Mouse (Mus musculus): ENCODE results near the gene Ppm1n. TPM values are rescaled to one million over a fixed set of nuclear protein-coding genes. Genes with fewer than 3 reads are reported as not detected.

Ppm1n gene
- 1.9 TPM in 1 of 3 replicates, not detected in the others for total RNA-seq (2017)

DNA sequence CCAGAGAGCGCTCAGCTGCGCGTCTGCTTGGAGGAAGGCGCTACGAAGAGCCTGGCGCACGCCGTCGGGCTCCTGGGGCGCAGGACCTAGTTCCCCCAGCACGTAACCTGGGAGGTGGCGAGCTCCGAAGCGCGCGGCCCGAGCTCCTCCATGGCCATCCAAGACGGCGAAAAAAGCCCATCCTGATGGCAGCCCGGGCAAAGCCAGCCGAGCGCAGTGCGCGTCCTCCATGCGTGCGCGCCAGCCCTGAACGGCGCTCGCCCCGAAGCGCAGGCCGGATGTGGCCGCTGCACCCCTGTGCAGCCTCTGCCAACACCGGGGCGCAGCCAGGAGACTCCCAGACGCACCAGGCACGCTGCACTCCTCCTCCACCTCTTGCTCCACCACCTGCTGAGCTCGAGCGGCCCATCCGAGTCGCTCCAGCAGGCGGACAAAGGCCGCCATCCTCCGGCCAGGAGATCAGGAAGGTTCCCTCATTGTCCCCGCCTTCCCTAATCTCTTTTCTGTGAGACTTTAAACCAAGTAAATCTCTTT, at the start of gene Ppm1n:
Gene Ppm1n, minus strand, starts transcription at position 484 of the 534 bp plus-strand sequence.
- no peak for ATAC-seq (replicated peaks; ENCODE audit: insufficient number of reproducible peaks, low FRiP score, low TSS enrichment, poor library complexity, severe bottlenecking)

DNA sequence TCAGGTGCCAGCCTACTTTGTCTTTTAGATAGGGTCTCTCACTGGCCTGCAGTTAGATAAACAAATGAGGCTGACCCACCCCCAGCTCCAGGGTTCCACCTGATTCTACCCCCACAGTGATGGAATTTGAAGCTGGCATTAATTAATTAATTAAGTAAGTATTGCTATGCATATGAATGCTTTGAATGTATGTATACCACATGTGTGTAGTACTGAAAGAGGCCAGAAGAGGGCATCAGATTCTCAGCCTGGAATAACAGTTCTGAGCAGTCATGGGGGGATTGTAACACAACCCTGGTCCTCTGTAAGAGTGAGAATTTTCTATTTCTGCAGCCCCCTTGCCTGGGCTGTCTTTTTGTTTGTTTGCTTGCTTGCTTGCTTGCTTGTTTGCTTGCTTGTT, 48.6 kb upstream of the Ppm1n start:
- no peak for ATAC-seq (replicated peaks; ENCODE audit: insufficient number of reproducible peaks, low FRiP score, low TSS enrichment, poor library complexity, severe bottlenecking)

DNA sequence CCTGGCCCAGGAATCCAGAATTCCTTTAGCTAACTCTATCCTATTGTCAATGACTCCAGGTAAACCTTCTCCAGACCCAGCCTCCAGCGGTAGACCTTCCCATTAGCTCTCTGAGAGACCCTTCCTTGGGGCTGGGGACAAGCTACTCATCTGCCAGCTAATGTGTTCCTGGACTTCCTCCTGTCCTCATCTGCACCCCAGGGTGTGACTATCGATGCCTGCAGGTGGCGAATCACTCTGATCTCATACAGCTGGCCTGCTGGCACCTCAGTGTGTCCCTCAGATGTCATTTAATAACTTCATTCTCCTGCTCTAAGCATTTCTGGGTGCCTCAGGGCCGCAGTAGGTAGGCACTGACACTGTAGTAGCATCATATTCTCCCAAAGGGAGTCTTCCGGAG, 47.9 kb upstream of the Ppm1n start:
- no peak for ATAC-seq (replicated peaks; ENCODE audit: insufficient number of reproducible peaks, low FRiP score, low TSS enrichment, poor library complexity, severe bottlenecking)

DNA sequence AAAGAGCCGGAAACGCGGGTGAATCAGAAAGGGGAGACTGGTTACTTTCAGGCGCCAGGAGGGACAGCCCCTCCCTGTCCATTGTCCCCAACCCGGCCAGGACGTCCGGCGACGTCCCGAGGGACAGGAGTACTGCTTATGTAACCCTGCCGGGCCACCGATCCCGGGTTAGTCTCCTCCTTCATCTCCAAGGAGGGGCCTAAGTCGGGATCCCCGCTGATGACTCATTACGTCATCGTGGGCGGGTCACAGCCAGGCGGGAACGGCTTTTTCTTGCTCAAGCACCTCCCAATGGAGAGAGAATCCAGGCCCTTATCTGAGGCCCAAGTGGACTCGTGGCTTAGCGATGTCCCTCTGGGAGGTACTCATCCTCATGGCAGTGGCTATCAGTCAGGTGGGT, 47.3 kb upstream of the Ppm1n start:
- peak; percentile 44 for ATAC-seq (replicated peaks; ENCODE audit: insufficient number of reproducible peaks, low FRiP score, low TSS enrichment, poor library complexity, severe bottlenecking)

DNA sequence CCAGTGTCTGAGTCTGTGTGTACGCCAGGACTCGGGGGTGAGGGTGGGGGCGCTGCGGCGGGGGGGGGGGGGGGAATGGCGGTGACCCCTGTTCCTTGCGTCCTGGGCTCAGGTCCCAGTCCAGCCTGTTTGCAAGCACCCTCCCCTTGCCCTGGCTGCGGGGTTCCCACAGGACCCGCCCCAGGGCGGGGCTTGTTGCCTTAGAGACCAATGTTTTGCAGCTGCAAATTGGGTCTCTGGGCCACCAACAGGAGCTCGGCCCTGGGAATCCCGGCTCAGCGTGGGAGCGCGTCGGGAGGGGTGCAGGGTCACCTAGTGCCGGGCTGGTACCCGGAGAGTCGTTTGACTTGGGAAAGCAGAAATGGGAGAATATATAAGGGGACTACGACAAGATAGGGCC, 46.5 kb upstream of the Ppm1n start:
- ATAC-seq (replicated peaks; ENCODE audit: insufficient number of reproducible peaks, low FRiP score, low TSS enrichment, poor library complexity, severe bottlenecking) = no peak

DNA sequence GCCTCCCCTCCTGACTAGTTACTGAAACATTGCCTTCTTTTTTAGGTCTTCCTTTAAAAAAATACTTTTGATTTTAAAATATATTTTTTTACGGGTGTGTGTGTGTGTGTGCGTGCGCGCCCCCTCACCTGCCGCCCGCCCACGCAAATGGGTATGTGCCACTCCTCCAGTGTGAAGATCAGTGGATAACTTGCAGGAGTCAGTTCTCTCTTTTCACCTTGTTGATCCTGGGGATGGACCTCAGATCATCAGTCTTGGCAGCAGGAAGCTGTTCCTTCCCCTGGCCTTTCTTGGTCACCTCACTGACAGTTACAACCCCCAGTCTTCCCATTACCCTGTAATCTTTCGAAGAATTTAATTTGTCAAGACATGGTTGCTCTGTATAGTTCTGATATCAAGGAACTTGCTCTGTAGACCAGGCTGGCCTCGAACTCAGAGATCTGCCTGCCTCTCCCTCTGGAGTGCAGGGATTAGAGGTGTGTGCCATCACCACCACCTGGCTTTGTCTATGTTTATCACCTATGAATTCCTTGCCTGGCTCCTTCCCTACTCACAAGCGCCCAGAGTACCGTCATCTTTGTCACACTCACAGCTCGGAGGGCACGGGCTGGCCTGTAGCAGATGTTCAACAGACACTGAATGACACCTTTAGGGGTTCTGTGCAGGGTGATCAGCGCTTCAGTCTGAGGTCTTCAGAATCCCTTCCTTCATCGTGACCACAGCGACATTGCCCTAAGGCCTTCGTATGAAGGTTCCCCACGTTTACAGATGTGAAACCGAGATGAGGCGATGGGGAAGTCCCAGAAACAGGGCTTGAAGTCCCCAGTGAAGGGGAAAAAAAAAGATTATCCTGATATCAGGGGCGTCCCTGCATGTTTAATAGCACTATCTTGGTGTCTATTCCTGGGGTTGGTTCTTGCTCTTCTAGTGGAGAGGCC, 45.7 kb upstream of the Ppm1n start:
- ATAC-seq (replicated peaks; ENCODE audit: insufficient number of reproducible peaks, low FRiP score, low TSS enrichment, poor library complexity, severe bottlenecking) = peak; percentile 75

DNA sequence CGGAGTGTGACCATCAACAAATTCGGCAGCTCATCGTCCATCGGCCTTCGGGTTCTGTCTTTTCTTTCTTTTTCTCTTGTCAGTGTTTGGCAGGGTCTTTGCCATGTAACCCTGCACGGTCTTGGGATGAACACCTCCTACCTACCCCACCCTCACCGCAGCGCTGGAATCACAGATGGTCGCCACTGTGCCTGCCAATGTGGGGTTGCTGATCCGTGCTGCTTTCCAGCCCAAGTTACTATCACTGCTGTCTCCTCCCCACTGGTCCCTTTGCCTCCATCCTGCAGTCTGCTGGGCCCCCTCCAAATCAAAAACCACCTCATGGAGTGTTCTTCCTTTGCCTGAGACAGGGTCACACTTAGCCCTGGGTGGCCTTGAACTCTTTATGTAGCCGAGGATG, 44.4 kb upstream of the Ppm1n start:
- no peak for ATAC-seq (replicated peaks; ENCODE audit: insufficient number of reproducible peaks, low FRiP score, low TSS enrichment, poor library complexity, severe bottlenecking)

DNA sequence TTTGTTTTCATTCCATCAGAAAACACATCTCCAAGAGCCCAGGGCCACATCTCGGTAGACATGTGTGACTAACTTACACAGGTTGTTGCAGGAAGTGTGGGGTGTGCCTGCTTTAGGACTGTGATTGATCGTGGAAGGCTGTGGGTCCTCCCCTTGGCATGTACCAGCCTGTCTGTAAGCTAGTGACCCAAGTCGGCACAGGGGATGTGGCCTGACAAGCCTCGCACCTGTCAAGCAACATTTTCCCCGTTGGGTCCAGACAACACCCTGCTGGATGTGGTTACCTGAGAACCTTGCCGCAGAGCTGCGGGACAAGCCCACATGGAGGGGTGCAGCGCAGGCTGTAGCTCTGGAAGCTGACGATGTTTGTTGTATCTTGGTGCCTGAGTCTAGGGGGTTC, 42.6 kb upstream of the Ppm1n start:
- no peak for ATAC-seq (replicated peaks; ENCODE audit: insufficient number of reproducible peaks, low FRiP score, low TSS enrichment, poor library complexity, severe bottlenecking)

DNA sequence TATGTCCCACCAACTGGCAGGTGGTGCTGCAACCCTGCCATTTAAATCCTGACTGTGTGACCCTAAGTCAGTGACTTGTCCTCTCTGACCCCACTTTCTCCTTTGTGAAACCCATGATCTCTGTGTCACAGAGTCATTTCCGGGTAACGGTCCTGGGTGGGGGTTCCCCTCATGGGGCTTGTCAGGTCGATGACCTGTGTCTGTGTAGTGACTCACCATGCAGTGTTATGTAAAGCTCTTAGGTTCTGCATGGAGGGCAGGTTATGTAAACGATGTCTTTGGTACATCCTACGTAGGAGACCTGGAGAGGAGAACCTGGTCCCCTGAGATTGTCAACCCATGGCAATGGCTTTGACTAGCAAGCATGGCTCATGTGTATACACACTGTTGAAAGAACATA, 41.6 kb upstream of the Ppm1n start:
- peak; percentile 47 for ATAC-seq (replicated peaks; ENCODE audit: insufficient number of reproducible peaks, low FRiP score, low TSS enrichment, poor library complexity, severe bottlenecking)

DNA sequence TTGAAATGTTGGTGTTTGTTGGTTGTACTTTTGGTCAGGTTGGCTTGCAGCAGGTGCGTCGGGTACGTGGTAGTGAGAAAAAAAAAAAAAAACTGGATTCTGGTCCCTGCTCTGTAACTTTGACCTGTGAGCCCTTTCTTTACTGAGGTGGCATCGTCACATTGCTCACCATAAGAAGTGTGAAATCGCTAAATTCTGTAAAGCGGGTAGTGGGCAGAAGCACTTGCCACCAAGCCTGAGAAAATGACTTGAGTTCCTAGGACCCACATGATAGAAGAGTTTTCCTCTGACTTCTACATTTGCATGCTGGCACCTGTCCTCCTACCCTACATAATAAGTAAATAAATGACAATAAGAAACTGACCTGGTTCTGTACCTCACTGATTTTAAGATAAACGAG, 40.8 kb upstream of the Ppm1n start:
- ATAC-seq (replicated peaks; ENCODE audit: insufficient number of reproducible peaks, low FRiP score, low TSS enrichment, poor library complexity, severe bottlenecking) = no peak

DNA sequence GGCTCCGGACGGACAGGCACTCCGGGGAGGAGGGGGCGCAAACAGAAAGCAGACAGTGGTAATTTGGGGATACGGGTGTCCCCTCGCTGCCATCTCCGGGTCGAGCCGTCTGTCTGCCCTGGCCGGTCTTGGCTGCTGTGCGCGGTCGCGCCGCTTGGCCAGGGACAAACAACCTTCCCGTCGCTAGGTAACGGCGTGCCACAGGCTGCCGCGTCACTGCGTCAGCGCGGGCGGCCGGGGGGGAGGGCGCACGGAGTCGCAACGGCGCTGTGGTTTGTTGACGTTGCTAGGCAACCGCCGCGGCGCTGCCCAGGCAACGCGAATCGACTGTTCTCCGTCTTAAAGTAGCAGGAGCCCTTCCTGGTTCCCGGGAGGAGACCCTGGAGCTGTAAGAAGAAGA, 40.0 kb upstream of the Ppm1n start:
- peak; percentile 60 for ATAC-seq (replicated peaks; ENCODE audit: insufficient number of reproducible peaks, low FRiP score, low TSS enrichment, poor library complexity, severe bottlenecking)

DNA sequence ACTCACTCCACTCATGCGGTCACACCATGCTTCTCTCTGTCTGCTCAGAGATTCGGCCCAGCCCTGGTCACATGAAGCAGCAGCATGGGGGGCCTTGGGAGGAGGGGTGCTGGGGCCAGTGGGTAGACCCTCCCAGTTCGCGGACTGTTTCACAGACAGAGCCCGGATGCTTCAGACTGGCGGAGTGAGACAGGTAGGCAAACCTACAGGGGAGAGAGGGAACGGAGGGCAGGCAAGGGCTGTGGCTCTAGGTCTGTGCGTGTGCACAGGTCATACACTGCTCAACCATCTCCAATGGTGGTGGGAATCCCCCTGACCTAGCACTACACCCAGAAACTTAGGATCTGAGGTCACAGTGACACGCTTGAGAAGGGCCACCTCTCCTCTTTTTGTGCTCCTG, 39.6 kb upstream of the Ppm1n start:
- ATAC-seq (replicated peaks; ENCODE audit: insufficient number of reproducible peaks, low FRiP score, low TSS enrichment, poor library complexity, severe bottlenecking) = no peak

DNA sequence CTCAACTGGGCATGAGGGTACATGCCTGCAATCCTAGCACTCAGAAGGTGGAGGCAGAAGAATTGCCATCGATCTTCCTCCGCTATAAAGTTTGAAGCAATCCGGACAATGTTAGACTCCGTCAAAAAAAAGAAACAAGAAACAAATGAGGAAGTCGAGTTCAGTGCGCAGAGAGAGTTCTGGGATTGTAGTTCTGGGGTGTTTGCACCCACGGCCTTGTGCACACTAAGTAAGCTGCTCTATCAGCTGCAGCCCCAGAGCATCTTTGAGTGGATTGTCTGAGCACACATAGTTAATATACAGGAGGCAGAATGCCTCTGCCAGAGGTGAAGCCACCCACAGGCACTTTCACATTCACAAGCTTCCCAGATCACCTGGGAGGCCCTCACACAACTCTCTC, 38.8 kb upstream of the Ppm1n start:
- ATAC-seq (replicated peaks; ENCODE audit: insufficient number of reproducible peaks, low FRiP score, low TSS enrichment, poor library complexity, severe bottlenecking) = no peak

DNA sequence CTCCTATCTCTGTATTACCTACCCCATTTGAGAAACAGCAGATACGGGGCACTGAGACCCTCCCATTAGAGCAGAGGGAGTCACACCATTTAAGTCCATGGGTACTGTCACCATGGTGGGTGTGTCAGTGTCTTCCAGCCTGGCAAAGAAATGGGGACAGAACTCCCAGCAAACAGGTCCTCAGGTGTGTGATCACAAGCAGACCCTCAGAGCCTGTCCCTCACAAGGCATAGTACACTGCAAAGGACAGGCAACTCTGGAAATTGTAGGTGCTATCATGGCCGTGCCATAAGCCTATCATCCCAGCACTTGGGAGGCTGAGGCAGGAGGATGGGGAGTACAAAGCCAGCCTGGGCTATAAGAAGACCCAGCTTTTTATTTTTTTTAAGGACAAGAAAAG, 38.3 kb upstream of the Ppm1n start:
- ATAC-seq (replicated peaks; ENCODE audit: insufficient number of reproducible peaks, low FRiP score, low TSS enrichment, poor library complexity, severe bottlenecking) = no peak

DNA sequence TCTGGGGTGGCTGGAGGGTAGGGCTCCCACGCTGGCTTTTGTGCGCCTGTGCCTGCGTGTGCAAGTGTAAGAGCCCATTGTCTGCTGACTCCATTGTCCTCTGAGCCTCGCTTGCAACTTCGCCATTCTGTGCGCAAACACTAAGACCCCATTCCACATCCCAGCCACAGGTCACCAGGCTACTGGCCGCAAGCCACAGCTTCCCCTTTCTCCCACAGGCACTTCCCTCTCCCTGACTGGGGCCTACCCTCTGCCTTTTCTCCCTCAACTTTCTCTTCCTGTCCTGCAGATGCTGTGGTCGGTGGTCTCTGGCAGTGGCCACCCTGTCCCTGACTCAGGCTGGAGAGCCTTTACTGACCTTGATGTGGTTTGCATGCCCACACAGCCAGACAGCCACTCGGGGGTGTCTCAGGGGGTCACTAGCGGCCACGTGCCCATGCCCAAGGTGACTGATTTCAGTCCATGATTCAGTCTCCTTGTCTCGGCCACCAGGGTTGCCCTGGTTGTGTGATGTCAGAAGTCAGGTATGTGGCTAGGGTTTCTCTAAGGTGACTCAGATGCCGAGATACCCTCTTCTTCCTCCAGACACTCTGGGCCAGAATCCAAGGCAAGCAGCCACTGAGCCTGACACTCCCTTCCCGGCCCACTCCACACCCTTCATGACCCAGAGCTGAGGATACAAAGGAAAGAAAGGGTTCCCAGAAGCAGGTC, 36.7 kb upstream of the Ppm1n start:
- ATAC-seq (replicated peaks; ENCODE audit: insufficient number of reproducible peaks, low FRiP score, low TSS enrichment, poor library complexity, severe bottlenecking) = peak; percentile 77

DNA sequence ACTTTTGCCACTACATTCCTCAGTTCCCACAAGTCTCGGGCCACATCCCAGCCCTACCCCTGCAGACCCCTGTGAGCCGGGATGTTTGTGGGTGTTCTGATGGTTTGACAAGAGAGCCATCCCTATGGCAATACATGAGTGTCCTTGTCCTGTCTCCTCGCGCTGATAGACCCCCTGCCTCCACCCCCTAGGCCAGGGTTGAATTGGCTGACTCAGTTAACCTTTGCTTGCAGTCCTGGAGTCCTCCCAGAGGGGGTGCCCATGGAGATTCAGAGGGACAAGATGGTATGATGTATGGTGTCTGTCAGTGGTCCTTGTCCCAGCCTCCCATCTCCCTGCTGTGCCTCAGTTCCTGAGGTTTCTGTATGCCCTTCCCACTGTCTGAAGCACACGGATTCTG, 34.2 kb upstream of the Ppm1n start:
- ATAC-seq (replicated peaks; ENCODE audit: insufficient number of reproducible peaks, low FRiP score, low TSS enrichment, poor library complexity, severe bottlenecking) = no peak

DNA sequence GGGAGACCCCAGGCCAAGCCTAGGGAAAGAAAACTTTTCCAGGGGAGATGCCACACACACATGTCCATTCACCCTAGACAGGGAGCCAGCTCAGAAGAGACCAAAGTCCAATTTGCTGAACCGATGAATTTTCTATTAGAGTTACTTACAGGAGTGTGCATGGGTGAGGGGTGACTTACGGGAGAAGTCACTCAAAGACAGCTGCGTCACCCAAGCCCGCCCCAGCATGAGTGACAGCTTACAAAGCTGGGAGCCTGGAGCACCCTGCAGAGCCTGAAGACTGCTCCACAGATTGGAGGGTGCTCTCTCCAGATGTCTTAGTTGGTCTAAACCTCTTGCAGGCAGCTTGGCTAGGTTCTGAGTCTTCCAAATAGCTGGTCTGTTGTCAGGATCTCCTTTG, 32.1 kb upstream of the Ppm1n start:
- no peak for ATAC-seq (replicated peaks; ENCODE audit: insufficient number of reproducible peaks, low FRiP score, low TSS enrichment, poor library complexity, severe bottlenecking)

DNA sequence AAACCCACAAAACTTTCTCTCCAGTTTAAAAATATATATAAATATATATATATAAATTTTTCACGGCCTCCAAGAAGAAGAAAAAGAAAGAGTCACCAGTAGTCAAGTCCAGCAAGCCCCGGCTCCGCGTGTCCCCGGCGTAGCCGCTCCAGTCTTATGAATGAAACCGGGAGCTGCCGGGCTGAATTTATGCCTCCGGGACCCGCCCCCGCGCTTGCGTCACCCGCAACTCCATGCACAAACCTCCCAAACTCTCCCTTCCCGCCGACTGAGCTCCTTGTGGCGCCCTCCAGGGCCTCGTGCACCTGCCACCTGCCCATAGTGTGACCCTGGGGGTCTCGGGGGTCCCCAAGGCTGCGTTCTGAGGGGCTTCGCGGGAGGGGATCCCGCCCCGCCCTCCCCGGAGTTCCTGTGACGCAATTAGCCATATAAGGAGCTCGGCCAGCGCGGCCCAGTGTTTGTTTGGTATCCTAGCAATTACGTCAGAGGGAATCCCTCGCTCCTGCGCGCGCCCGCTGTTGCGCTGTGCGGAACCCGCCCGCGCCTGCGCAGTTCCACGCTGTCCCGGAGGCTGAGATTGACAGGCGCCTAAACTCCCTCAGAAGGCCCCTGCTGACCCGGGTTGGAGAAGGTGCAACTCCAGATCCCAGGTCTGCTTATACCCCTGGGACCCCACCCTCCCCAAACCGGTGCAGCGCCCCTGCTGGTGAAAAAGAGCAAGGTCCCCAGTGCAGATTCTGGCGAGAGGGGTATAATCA, 30.2 kb upstream of the Ppm1n start, which contains the start of gene Fosb:
Gene Fosb, minus strand, starts transcription at position 168 of the 758 bp plus-strand sequence.
- ATAC-seq (replicated peaks; ENCODE audit: insufficient number of reproducible peaks, low FRiP score, low TSS enrichment, poor library complexity, severe bottlenecking) = peak; percentile 58

DNA sequence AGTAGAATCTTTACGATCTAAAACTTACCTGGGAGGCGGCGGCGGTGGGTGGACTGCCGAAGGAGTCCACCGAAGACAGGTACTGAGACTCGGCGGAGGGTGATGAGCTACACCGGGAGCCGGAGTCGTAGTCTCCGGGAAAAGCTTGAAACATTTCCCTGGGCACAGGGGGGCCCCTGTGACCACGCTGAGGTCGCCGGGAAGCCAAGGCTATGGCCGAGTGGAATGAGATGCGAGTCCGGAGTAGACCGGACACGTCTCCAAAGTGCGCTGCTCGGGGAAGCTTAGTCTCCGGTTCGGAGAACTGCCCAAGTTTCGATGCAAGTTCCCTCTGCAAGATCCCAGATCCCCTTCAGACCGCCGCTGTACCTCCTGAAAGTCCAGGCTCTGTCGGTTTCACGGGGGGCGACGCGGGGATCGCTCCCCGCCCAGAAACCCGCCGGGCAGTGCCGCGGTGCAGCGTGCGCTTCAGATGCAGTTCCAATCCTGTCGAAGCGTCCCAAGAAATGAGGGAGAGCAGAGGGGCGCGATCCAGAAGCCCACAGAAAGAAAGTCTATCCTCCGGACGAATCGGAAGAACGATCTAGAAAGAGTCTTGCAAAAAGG, 29.5 kb upstream of the Ppm1n start:
- no peak for ATAC-seq (replicated peaks; ENCODE audit: insufficient number of reproducible peaks, low FRiP score, low TSS enrichment, poor library complexity, severe bottlenecking)
